Mouse (Mus musculus) T-cell, adult 2 months (primary cell): ENCODE measurements around the gene Ctdsp1.
A peak's percentile ranks its signal among the peaks of the same experiment; 100 is the strongest.
"Not testable (repeated sequence)": the region's sequence is repeated elsewhere in the genome, so short reads cannot be mapped to it uniquely, and the experiment has no call there.

Experiments used
- DNase-seq: peaks from one replicate; pipeline ENCODE4 v3.0.0; 2022; ENCODE audit warnings: low spot score

Gene Ctdsp1

GRCm38 (mm10) chr1:74379058-74379504, 12.2 kb upstream of the Ctdsp1 start:
- no peak for DNase-seq

- DNase-seq = no peak
These were observed 10.8 kb upstream of the Ctdsp1 start for GRCm38 (mm10) chr1:74380484-74380883.

DNA sequence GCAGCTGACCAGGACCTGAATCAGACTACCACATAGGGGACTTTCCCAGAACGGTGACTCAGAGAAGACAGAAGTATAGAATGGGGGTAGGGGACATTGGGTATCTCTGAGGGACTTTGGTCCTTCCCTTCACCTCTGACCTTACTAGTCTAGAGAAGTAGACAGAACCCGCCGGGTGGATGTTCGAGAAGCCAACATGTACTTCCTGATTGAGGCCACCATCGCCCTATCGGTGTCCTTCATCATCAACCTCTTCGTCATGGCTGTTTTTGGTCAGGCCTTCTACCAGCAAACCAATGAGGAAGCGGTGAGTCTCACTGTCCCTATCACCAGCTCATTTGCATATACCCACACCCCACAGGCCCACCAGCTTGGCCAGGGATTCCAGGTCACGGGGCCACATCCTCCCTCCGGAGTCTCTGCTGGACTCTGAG, 9.7 kb upstream of the Ctdsp1 start:
- no peak for DNase-seq

DNA sequence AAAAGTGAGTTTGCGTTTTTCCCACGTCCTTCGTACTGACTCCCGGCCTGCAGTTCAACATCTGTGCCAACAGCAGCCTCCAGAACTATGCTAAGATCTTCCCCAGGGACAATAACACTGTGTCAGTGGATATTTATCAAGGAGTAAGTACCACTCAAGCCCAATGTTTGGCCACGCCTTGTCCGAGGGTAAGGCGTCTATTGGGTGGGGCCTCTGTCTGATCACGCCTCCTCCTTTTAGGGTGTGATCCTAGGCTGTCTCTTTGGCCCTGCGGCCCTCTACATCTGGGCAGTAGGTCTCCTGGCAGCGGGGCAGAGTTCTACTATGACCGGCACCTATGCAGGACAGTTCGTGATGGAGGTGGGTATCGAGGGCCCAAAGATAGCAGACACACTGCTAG, 7.9 kb upstream of the Ctdsp1 start:
- no peak for DNase-seq

GRCm38 (mm10) chr1:74384525-74384924, 6.8 kb upstream of the Ctdsp1 start:
- DNase-seq = no peak

DNA sequence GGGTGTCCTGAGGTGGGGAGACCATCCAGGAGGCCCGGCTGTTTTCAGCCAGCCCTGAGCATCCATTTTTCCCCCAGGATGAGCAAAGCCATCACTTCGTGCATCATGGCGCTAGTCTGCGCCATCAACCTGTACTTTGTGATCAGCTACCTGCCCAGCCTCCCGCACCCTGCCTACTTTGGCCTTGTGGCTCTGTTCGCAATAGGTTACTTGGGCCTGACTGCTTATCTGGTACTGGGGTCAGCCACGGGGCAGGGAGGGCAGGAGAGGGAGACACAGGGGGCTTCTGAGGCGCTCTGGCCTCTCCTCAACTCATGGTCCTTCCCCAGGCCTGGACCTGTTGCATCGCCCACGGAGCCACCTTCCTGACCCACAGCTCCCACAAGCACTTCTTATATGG, 6.2 kb upstream of the Ctdsp1 start:
- no peak for DNase-seq

- DNase-seq = no peak
These were observed 5.8 kb upstream of the Ctdsp1 start for GRCm38 (mm10) chr1:74385531-74385930.

- no peak for DNase-seq
These were observed 5.0 kb upstream of the Ctdsp1 start for GRCm38 (mm10) chr1:74386363-74386713.

GRCm38 (mm10) chr1:74386714-74387385, 4.5 kb upstream of the Ctdsp1 start:
- DNase-seq = peak; percentile 94

GRCm38 (mm10) chr1:74387386-74387988, 3.8 kb upstream of the Ctdsp1 start:
- no peak for DNase-seq

GRCm38 (mm10) chr1:74388398-74388920, 2.9 kb upstream of the Ctdsp1 start:
- DNase-seq = no peak

DNA sequence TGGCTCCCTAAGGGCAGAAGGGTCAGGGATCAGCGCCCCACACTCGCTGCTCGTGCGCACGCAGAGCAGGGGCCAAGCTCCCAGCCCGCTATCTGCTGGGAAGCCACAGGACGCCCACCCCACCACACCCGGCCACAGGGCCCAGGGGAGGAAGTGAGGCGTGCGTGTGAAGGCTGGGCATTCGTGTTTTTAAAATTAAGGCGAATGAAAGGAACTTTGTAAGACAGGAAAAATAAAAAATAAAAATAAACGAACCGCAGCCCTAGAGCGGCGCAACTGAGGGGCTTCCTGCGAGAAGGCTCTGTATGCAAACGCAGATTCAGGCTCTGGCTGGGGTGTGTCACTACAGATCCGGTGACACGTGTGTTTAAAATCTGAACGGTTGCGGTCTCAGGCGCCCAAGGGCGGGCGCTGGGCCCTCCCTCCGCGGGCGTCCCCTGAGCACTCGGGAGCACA, 1.4 kb upstream of the Ctdsp1 start:
- peak; percentile 76 for DNase-seq

- peak; percentile 78 for DNase-seq
These were observed 912 bp upstream of the Ctdsp1 start for GRCm38 (mm10) chr1:74390287-74390906.

- DNase-seq = peak; percentile 50
These were observed 634 bp downstream of the Ctdsp1 start for GRCm38 (mm10) chr1:74391844-74392441.

DNA sequence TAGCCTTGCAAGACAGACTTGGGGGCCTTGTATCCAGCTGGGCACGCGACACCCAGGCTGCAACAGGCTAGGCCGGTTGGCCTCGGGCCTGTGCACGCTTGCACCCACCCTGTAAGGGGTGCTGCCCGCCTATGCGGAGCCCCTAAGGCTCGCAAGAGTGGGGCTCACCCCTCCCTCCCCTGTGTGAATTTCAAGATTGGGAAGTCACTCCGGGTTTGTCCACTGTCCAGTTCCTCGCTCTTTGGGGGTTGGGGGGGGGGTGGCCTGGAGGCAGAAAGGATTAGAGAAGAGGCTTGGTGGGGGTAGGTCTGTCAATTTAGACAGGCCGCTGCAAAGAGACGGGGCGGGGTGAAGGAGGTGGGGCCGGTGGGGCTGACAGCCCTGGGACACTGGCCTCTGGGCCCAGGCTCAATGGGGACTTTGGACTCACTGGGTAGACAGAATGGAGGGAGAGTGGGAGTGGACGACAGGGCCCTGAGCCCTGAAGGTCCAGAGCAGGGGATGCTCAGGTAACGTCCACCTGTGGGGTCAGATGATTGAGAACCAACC, 1.2 kb downstream of the Ctdsp1 start:
- no peak for DNase-seq

DNA sequence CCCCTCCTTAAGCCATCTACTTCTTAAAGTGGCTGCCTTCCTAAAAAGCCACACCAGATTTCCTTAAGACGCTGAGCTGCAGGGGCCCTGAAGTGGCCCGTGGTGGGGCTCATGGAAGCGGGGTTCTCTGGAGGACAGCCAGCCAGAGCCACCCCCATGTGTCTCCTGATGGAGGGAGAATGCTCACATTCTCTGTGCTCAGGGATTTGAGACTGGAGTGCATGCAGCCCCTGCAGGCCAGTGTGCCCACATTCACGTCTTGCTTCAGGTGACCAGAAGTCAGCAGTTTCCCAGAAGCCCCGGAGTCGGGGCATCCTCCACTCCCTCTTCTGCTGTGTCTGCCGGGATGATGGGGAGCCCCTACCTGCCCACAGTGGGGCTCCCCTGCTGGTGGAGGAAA, 1.7 kb downstream of the Ctdsp1 start:
- DNase-seq = no peak

DNA sequence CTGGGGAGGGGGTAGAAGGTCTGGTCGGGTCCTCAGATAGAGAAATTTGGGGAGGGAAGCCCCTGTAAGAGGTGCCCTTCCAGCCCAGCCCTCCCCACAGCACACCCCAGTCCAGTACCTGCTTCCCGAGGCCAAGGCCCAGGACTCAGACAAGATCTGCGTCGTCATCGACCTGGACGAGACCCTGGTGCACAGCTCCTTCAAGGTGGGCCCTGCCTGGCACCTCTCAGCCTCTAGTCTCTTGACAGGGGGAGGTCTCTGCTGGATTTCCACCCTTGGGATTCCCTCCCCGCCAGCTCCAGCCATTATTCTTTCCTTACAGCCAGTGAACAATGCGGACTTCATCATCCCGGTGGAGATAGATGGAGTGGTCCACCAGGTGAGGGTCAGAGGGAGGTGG, 2.4 kb downstream of the Ctdsp1 start:
- DNase-seq = no peak

DNA sequence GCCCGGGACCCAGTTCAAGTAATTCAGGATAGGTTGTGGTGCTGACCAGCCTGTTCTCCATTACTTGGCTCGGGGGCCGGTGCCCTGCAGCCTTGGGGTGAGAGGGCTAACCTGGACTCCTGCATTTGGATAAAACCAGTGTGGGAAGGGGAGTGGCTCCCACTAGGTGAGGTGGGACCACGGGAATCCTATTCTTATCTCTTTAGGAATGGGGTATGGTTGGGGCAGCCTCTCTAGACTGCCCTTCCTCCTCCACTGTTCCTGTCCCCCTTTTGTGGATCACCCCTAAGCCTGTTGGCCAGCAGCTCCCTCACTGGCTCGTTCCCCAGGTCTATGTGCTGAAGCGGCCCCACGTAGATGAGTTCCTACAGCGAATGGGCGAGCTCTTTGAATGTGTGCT, 3.0 kb downstream of the Ctdsp1 start:
- no peak for DNase-seq

DNA sequence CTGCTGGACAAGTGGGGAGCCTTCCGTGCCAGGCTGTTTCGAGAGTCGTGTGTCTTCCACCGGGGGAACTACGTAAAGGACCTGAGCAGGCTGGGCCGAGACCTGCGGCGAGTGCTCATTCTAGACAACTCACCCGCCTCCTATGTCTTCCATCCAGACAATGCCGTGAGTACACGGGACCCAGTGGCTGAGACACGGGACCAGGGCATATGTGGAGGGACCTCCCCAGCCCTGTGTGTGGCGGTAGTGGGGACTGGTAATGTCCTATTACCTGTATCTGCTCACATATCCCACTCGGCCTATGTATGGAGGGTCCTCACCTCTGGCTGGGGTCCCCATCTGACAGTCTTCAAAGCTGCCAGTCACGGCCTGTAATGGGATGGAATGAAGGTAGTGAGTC, 3.5 kb downstream of the Ctdsp1 start:
- no peak for DNase-seq

- DNase-seq = no peak
These were observed 4.0 kb downstream of the Ctdsp1 start for GRCm38 (mm10) chr1:74395290-74395689.

- not testable (repeated sequence) for DNase-seq
These were observed 5.3 kb downstream of the Ctdsp1 start for GRCm38 (mm10) chr1:74396456-74397222.
